Mouse (Mus musculus) layer of hippocampus, adult 2 months (tissue): ENCODE measurements around the gene 0610037L13Rik. TPM values are rescaled to one million over a fixed set of nuclear protein-coding genes. Genes with fewer than 3 reads are reported as not detected.

ENCODE experiments used
- DNase-seq, 2 experiments: peaks; one replicate each; pipeline ENCODE4 v3.0.0; 2022; ENCODE audit warnings: low spot score in 2 of 2
- H3K27ac ChIP-seq: fragments of 200-600 bp; 2 replicates; pipeline ENCODE4 v1.8.1; 2022
- H3K4me3 ChIP-seq: fragments of 200-600 bp; 2 replicates; pipeline ENCODE4 v1.8.1; 2022; ENCODE audit warnings: mild to moderate bottlenecking
- CTCF ChIP-seq: fragments of 200-600 bp; conservative IDR thresholded peaks from 2 replicates; pipeline ENCODE4 v1.8.1; 2022; ENCODE audit warnings: antibody characterized with exemption, mild to moderate bottlenecking, moderate library complexity
- total RNA-seq, 2 experiments: library from RNA; stranded (reverse); gene quantifications; 2 replicates each; pipeline ENCODE4 v1.2.3; 2021

0610037L13Rik gene
- total RNA-seq, 2 experiments from 2014 or later: 69.2 to 74.3 TPM

- peak; percentile 45 for TF ChIP-seq CTCF
- Histone ChIP-seq H3K4me3 (peak within 1 kb of the TSS; percentile 65), H3K27ac (peak within 1 kb of the TSS; percentile 86)
- peak; percentile 51 to 73 for DNase-seq
These were observed 33.7 kb downstream of the 0610037L13Rik start, which contains the start of gene Cpt2 for GRCm38 (mm10) chr4:107923145-107923802. Cpt2 (minus strand) TSS chr4:107923610.

GRCm38 (mm10) chr4:107923803-107924194, 34.2 kb downstream of the 0610037L13Rik start:
- TF ChIP-seq CTCF: no peak
- no peak for DNase-seq
- Histone ChIP-seq H3K27ac (no peak overlapping the region), H3K4me3 (peak overlapping the region; percentile 65)

GRCm38 (mm10) chr4:107928269-107928668, 38.7 kb downstream of the 0610037L13Rik start:
- no peak overlapping the region for H3K4me3 ChIP-seq

GRCm38 (mm10) chr4:107928726-107929125, 39.1 kb downstream of the 0610037L13Rik start:
- no peak for TF ChIP-seq CTCF
- no peak overlapping the region for H3K4me3 ChIP-seq
- no peak for DNase-seq
- H3K27ac ChIP-seq: no peak overlapping the region

More at GRCm38 (mm10) chr4:107928269-107928668, 38.7 kb downstream of the 0610037L13Rik start:
- no peak overlapping the region for H3K27ac ChIP-seq
- no peak for TF ChIP-seq CTCF
- no peak for DNase-seq

GRCm38 (mm10) chr4:107931453-107931852, 41.8 kb downstream of the 0610037L13Rik start:
- H3K4me3 ChIP-seq: no peak overlapping the region
- DNase-seq: no peak
- no peak overlapping the region for H3K27ac ChIP-seq
- peak; percentile 51 for TF ChIP-seq CTCF

- no peak overlapping the region for H3K4me3 ChIP-seq
- no peak for DNase-seq
- TF ChIP-seq CTCF: no peak
- no peak overlapping the region for H3K27ac ChIP-seq
These were observed 43.6 kb downstream of the 0610037L13Rik start for GRCm38 (mm10) chr4:107933239-107933638.

GRCm38 (mm10) chr4:107935254-107935653, 45.6 kb downstream of the 0610037L13Rik start:
- TF ChIP-seq CTCF: no peak
- Histone ChIP-seq H3K27ac (no peak overlapping the region), H3K4me3 (no peak overlapping the region)
- no peak for DNase-seq

- peak; percentile 88 for TF ChIP-seq CTCF
- Histone ChIP-seq H3K27ac (peak overlapping the region; percentile 43; the same call in 1 of the 2 replicates), H3K4me3 (no peak overlapping the region)
- peak; percentile 73 to 76 for DNase-seq
These were observed 47.7 kb downstream of the 0610037L13Rik start for GRCm38 (mm10) chr4:107937338-107937737.

GRCm38 (mm10) chr4:107938124-107938523, 48.5 kb downstream of the 0610037L13Rik start:
- Histone ChIP-seq H3K4me3 (no peak overlapping the region), H3K27ac (no peak overlapping the region; the same call in 1 of the 2 replicates)
- no peak for DNase-seq

GRCm38 (mm10) chr4:107942741-107943140, 53.1 kb downstream of the 0610037L13Rik start:
- no peak overlapping the region for H3K27ac ChIP-seq
- no peak for DNase-seq
- TF ChIP-seq CTCF: no peak

More at GRCm38 (mm10) chr4:107938124-107938523, 48.5 kb downstream of the 0610037L13Rik start:
- TF ChIP-seq CTCF: no peak

GRCm38 (mm10) chr4:107944141-107944540, 54.5 kb downstream of the 0610037L13Rik start:
- no peak for TF ChIP-seq CTCF
- no peak for DNase-seq
- H3K27ac ChIP-seq: no peak overlapping the region

More at GRCm38 (mm10) chr4:107942741-107943140, 53.1 kb downstream of the 0610037L13Rik start:
- H3K4me3 ChIP-seq: no peak overlapping the region

More at GRCm38 (mm10) chr4:107944141-107944540, 54.5 kb downstream of the 0610037L13Rik start:
- no peak overlapping the region for H3K4me3 ChIP-seq

Other genes starting within 250 kb of the 0610037L13Rik start
- gene Dmrtb1, start 205.6 kb upstream of the 0610037L13Rik start, total RNA-seq: under 1 TPM; 0.27 to 0.49 TPM
- gene Lrp8, start 87.6 kb upstream of the 0610037L13Rik start, total RNA-seq: 10 to 100 TPM; 84.3 to 98.5 TPM
- 10 to 100 TPM; 35.4 to 40.0 TPM for gene Magoh, start 10.1 kb upstream of the 0610037L13Rik start, total RNA-seq
- gene Cpt2, start 33.8 kb downstream of the 0610037L13Rik start, total RNA-seq: 1 to 10 TPM; 6.6 to 8.5 TPM
- gene Slc1a7, start 78.5 kb downstream of the 0610037L13Rik start, total RNA-seq: not detected
- gene Podn, start 206.6 kb downstream of the 0610037L13Rik start, total RNA-seq: 10 to 100 TPM; 10.2 to 10.4 TPM